Mouse (Mus musculus) bone marrow, adult 2 months (tissue): ENCODE measurements around the gene Kyat1.

Experiments used
- CTCF ChIP-seq: fragments of 200-500 bp; IDR thresholded peaks from 2 replicates; pipeline ENCODE4 v1.5.1; 2011; ENCODE audit warnings: low read length, control low read depth; ENCODE audit not compliant: control insufficient read depth, insufficient read depth
- POLR2A ChIP-seq: fragments of 200-500 bp; IDR thresholded peaks from 2 replicates; pipeline ENCODE4 v1.6.1; 2011; ENCODE audit warnings: low read depth, mild to moderate bottlenecking, control low read depth, low read length, borderline replicate concordance; ENCODE audit not compliant: control insufficient read depth

GRCm38 (mm10) chr2:30185276-30185675 is 20.4 kb downstream of the Kyat1 start:
- no peak for TF ChIP-seq POLR2A
- TF ChIP-seq CTCF = no peak
